Mouse (Mus musculus): Measurements from ENCODE around the gene Zdhhc14. TPM values are rescaled to one million over a fixed set of nuclear protein-coding genes. Genes with fewer than 3 reads are reported as not detected.

Zdhhc14 gene
- total and polyA plus RNA-seq, 3 experiments: 0.34 to 1.3 (median 0.35) TPM

DNA sequence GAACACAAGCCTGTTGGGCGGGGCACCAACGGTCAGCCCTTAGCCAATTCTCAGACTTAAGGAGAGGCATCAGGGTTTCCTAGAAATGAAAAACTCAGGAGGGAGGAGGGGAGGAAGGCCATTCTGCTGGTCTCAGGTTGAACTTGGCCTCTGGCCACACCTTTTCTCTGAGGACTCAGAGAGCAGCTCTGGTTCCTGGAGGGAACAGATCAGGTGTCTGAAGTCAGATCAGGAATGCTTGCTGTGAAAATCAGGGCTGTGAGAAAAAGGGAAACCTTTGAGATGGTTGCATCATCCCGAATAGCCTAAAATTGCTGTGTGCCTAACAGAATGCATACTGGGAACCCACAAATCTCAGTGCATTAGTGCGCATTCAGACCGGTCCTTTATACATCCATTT is 135.3 kb downstream of the Zdhhc14 start:
- Histone ChIP-seq H3K9ac (ENCODE audit: insufficient read depth, low read depth) (no peak overlapping the region), H3K4me1 (ENCODE audit: control insufficient read depth in 1 of 2, insufficient read depth in 2 of 2) (peaks cover 0 to 23% of the 10 kb centered on the region in 2 experiments; a peak in 1 of 4 replicates), H3K27me3 (replicated peaks) (no peaks in the 10 kb centered on the region), H3K79me2 (replicated peaks; ENCODE audit: control insufficient read depth, extremely low read depth, insufficient read depth, poor library complexity, severe bottlenecking) (no peaks in the 10 kb centered on the region), H3K4me2 (ENCODE audit: insufficient read depth, low read depth, poor library complexity, severe bottlenecking) (no peak overlapping the region), H3K9me3 (replicated peaks; ENCODE audit: low read length) (no peaks in the 10 kb centered on the region), H3K27ac (ENCODE audit: insufficient read depth, low read depth) (no peak overlapping the region), H3K36me3 (replicated peaks in 1 of 2; ENCODE audit: control insufficient read depth in 1 of 2, insufficient read depth in 1 of 2, low read length in 1 of 2) (peaks cover 0 to 4% of the 10 kb centered on the region in 2 experiments), H3K4me3 (replicated peaks in 1 of 3; ENCODE audit: low read depth in 2 of 3, low read length in 2 of 3, poor library complexity in 1 of 3) (no peak overlapping the region)
- DNase-seq (ENCODE audit: extremely low read depth): no peak
- in situ Hi-C loops (cut with MboI; ENCODE audit: low pct_ligation_motif_present, low pct_unique_long_range_greater_than_20kb, low sequenced_read_pairs): no loop called here
- dilution Hi-C loops (cut with MboI; ENCODE audit: extremely low pct_ligation_motif_present, extremely low pct_unique_long_range_greater_than_20kb, low sequenced_read_pairs): no loop called here
- no peak for TF ChIP-seq POLR2A (IDR thresholded peaks at IDR 0.05; ENCODE audit: low read depth, low read length)
- no peak for TF ChIP-seq JUND (conservative IDR thresholded peaks at IDR 0.05; ENCODE audit: low read depth, low read length)
- TF ChIP-seq UBTF (IDR thresholded peaks at IDR 0.05; ENCODE audit: low read depth, low read length): no peak
- no peak for TF ChIP-seq ELF1 (IDR thresholded peaks at IDR 0.05; ENCODE audit: low read depth, low read length)
- no peak for TF ChIP-seq CTCF (conservative IDR thresholded peaks at IDR 0.05 in 1 of 2, IDR thresholded peaks at IDR 0.05 in 1 of 2; ENCODE audit: low read depth in 2 of 2, low read length in 2 of 2)
- TF ChIP-seq POLR2AphosphoS2 (IDR thresholded peaks at IDR 0.05; ENCODE audit: low read depth, low read length): no peak
- TF ChIP-seq PAX5 (IDR thresholded peaks at IDR 0.05; ENCODE audit: low read length): no peak
- no peak for TF ChIP-seq HCFC1 (IDR thresholded peaks at IDR 0.05; ENCODE audit: low read depth, low read length)
- no peak for TF ChIP-seq MAZ (IDR thresholded peaks at IDR 0.05; ENCODE audit: low read depth, low read length)
- no peak for TF ChIP-seq E2F4 (IDR thresholded peaks at IDR 0.05; ENCODE audit: insufficient replicate concordance, low read depth, low read length)

DNA sequence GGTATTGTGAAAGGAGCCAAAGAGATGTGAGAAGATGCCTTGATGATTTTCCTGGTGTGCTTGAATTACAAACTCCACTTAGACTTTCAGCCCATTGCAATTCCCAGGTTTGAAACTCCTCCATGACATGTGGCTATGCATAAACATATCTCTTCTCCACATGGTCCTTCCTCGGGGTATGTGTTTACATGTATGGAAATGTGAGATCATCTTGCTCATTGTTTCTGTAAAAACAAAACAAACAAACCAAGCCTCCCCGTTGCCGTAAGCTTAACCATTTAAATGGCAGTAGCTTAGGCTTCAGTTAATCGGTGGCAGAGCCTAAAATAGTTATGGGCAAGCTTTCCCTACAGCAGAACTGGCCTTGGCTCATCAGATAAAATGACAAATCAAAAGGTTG is 137.3 kb downstream of the Zdhhc14 start:
- H3K36me3 ChIP-seq (replicated peaks in 1 of 2; ENCODE audit: control insufficient read depth in 1 of 2, insufficient read depth in 1 of 2, low read length in 1 of 2): peaks cover 0 to 4% of the 10 kb centered on the region in 2 experiments
- no peak for TF ChIP-seq NELFE (IDR thresholded peaks at IDR 0.05; ENCODE audit: low read depth, low read length)
- no peak for TF ChIP-seq MEF2A (IDR thresholded peaks at IDR 0.05; ENCODE audit: borderline replicate concordance, low read depth, low read length)
- no peak for TF ChIP-seq BHLHE40 (IDR thresholded peaks at IDR 0.05; ENCODE audit: low read depth, low read length)
- no peak for TF ChIP-seq RAD21 (IDR thresholded peaks at IDR 0.05; ENCODE audit: low read depth, low read length)
- no peak for TF ChIP-seq MAZ (IDR thresholded peaks at IDR 0.05; ENCODE audit: low read depth, low read length)
- no peak for TF ChIP-seq POLR2AphosphoS2 (IDR thresholded peaks at IDR 0.05; ENCODE audit: low read depth, low read length)
- TF ChIP-seq ZMIZ1 (IDR thresholded peaks at IDR 0.05; ENCODE audit: low read depth, low read length): no peak
- no peak for TF ChIP-seq RCOR1 (conservative IDR thresholded peaks at IDR 0.05; ENCODE audit: low read depth, low read length)
- no peak for TF ChIP-seq ZKSCAN1 (IDR thresholded peaks at IDR 0.05; ENCODE audit: borderline replicate concordance, low read depth, low read length)
- no peak for TF ChIP-seq USF1 (IDR thresholded peaks at IDR 0.05; ENCODE audit: low read depth, low read length)
- TF ChIP-seq NRF1 (IDR thresholded peaks at IDR 0.05; ENCODE audit: low read depth, low read length): no peak
- TF ChIP-seq ZNF384 (IDR thresholded peaks at IDR 0.05; ENCODE audit: low read depth, low read length): no peak
- TF ChIP-seq JUND (conservative IDR thresholded peaks at IDR 0.05; ENCODE audit: low read depth, low read length): no peak
- TF ChIP-seq USF2 (conservative IDR thresholded peaks at IDR 0.05; ENCODE audit: low read depth, low read length): no peak
- no peak for TF ChIP-seq EP300 (IDR thresholded peaks at IDR 0.05; ENCODE audit: low read length)
- TF ChIP-seq CTCF (conservative IDR thresholded peaks at IDR 0.05 in 1 of 2, IDR thresholded peaks at IDR 0.05 in 1 of 2; ENCODE audit: low read depth in 2 of 2, low read length in 2 of 2): no peak
- H3K79me2 ChIP-seq (replicated peaks; ENCODE audit: control insufficient read depth, extremely low read depth, insufficient read depth, poor library complexity, severe bottlenecking): no peaks in the 10 kb centered on the region
- no peak overlapping the region for H3K4me3 ChIP-seq (replicated peaks in 1 of 3; ENCODE audit: low read depth in 2 of 3, low read length in 2 of 3, poor library complexity in 1 of 3)
- no peak overlapping the region for H3K27ac ChIP-seq (ENCODE audit: insufficient read depth, low read depth)
- H3K27me3 ChIP-seq (replicated peaks): no peaks in the 10 kb centered on the region
- H3K4me2 ChIP-seq (ENCODE audit: insufficient read depth, low read depth, poor library complexity, severe bottlenecking): no peak overlapping the region
- no peak for DNase-seq (ENCODE audit: extremely low read depth)
- no peaks in the 10 kb centered on the region for H3K9me3 ChIP-seq (replicated peaks; ENCODE audit: low read length)
- H3K9ac ChIP-seq (ENCODE audit: insufficient read depth, low read depth): no peak overlapping the region
- dilution Hi-C loops (cut with MboI; ENCODE audit: extremely low pct_ligation_motif_present, extremely low pct_unique_long_range_greater_than_20kb, low sequenced_read_pairs) (no loop called here), in situ Hi-C loops (cut with MboI; ENCODE audit: low pct_ligation_motif_present, low pct_unique_long_range_greater_than_20kb, low sequenced_read_pairs) (no loop called here)
- H3K4me1 ChIP-seq (ENCODE audit: control insufficient read depth in 1 of 2, insufficient read depth in 2 of 2): peaks cover 2 to 35% of the 10 kb centered on the region in 2 experiments; a peak in 3 of 4 replicates

Data from CH12.LX (cell line).